Mouse (Mus musculus) gastrocnemius, postnatal 14 days (tissue): ENCODE results near the gene Dcun1d3. TPM values are rescaled to one million over a fixed set of nuclear protein-coding genes. Genes with fewer than 3 reads are reported as not detected.

Experiments used
- DNase-seq: peaks from one replicate; pipeline ENCODE4 v3.0.0; 2021; ENCODE audit warnings: mixed read lengths
- intact Hi-C: fragments of 180-260 bp; cut with DNase I; formaldehyde crosslinking; loops from one replicate; pipeline ENCODE4 v1.15.1; 2025; ENCODE audit warnings: low total_unique reads
- total RNA-seq, 2 experiments: library from RNA; stranded (reverse); gene quantifications; 2 replicates each; pipeline ENCODE4 v1.2.3; 2021

The Dcun1d3 gene
- total RNA-seq, 2 experiments from 2014 or later = 13.9 to 14.1 TPM

DNA sequence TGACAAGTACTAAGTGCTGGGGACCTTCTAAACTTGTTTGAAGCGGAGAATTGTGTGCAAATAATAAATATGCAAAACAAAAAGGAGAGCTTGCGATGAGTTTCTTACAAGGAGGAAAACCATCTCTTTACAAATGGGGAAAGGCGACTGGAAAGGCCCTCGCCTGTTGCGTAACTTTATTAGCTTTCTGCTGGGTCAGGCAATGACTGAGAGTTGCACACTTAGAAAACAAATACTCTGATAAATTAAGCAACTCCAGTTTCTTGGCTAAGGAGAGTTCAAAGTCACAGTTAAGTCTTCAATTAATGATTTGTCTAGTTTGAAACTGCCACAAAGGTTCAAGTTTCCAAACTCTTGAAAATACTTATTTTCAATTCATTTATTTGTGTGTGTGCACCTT, 15.8 kb downstream of the Dcun1d3 start:
- intact Hi-C loops = no loop called here
- DNase-seq = no peak

DNA sequence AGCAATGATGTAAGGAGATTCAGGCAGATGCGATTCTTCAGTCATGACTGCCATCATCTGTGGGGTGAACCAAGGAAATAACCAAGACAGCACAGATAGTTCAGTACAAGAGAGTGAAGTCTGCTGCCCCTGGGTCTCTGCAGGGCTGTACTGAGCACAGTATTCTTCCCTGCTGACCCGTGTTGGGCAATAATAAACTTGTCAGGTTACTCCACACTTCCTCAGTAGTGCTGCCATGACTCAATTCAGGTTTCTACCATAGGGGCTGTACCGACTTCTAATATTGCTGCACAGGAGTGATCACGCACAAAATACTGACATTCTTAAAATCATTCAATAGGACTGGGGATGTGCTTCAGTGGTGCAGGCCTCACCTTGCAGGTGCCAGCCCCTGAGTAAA, 16.9 kb downstream of the Dcun1d3 start:
- no peak for DNase-seq
- intact Hi-C loops = no loop called here

DNA sequence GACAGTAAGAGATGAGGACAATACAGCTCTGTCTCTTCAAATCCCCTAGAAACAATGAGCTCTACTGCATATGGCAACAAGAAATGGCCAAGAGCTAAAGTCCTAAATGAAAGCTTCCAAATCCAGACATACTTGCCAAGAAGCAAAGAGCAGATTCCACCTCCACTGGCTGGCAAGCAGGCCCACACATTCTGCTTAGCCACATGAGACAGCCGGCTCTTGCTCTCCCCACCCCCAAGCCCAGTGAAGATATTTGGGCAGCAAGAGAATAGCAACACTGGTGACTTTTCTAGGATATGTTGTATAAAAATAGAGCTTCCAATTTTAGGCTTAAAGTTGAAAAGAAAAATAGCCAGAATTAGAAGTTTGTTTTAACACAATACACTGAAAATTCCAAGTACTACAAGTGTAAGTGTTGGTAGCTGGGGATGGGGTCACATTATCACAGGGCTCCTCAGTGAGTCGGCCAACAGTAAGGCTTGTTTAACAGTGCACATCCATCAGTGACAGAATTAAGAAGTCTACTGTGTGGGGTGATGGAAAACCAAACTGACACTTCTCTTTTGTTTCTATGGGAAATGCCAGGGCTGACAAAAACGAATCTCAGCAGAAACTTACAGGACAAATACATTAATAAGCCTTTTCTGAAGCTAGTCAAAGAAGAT, 20.2 kb downstream of the Dcun1d3 start:
- DNase-seq = peak; percentile 23

DNA sequence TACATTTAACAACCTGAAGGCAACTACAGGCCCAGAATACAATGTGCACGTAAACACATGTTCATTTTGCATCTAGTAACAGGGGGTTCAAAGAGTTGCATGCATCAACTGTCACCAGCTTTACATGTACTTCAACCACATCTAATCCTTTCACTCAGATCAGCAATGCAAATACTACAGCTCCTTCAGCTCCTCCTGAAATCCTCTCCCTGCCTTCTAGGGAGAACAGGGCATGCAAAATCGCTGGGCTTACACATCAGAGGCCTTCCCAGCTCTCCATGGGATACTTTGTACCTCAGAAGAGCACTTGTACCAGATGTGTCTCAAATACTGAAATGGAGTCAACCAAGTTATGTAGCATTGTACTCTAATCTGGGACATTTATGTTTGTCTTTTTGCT, 23.0 kb downstream of the Dcun1d3 start:
- intact Hi-C loops = no loop called here
- no peak for DNase-seq

More for the DNA sequence above, 20.2 kb downstream of the Dcun1d3 start:
- intact Hi-C loops = no loop called here

DNA sequence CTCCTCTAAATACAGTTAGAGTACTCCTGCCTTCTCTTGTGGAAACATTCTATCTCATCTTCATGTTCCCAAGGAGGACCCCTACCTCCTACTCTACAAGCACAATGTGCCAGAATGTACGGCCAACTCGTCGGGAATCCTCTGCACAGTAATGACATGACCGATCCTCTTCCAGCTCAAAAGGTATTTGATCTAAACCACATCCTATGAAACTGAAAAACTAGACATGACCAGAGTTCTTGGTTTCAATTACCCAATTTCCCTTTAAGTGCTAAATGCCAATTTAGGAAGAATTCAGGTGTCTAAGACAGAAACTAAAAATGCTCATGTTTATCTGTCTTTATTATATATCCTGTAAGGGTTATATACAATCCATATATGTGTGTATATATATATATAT, 23.9 kb downstream of the Dcun1d3 start:
- no peak for DNase-seq
- intact Hi-C loops = no loop called here

DNA sequence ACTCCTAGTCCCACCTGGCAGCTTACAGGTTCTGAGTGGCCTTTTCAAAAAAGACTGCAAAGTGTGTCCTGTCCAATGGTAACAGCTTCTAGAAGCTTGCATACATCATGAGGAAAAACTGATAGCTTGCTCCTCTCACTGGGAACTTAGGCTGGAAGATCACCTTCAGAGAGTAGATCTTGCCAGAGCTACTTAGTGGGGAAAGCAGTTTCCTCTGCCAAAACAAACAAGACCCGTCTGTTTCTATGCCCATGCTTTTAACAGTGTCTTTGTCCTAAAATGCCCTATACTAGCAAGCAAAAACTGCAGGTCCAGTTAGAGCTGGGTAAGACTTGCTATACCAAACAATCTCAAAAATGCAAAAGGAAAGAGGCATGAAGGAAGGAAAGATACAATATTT, 30.0 kb downstream of the Dcun1d3 start:
- no peak for DNase-seq
- intact Hi-C loops = no loop called here

DNA sequence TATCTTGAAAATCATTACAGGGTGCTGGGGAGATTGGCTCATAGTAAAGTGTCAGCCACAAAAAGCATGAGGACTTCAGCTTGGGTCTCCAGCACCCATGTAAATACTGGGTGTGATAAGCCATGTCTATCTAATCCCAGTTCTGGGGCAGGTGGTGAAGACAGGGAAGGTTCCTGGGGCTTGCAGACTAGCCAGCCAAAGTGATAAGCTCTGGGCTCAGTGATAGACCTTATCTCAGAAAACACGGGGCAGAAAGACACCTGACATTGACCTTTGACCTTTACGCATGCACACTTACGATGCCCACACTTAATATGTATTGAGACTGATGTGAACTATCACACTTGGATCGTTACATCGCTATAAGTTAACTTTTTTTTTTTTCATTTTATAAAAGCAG, 31.6 kb downstream of the Dcun1d3 start:
- intact Hi-C loops = no loop called here
- no peak for DNase-seq

DNA sequence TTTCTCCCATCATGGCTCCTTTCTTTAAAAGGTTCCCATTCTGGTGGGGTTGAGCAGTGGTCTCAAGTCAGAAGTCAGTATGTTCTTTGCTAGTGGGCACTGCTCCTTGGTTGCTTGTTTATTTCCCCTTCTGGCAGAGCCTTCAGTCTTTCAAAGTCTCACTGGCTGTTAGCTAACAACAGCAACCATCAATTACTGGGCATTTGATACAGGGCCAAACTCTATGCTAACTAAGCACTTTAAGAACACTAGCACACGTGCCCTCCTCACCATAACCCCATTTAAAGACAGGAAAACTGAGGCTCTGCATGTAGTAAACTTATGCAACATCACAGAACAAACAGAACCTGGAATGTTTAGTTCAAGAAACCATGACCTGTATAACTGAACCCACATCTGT, 33.9 kb downstream of the Dcun1d3 start:
- intact Hi-C loops = no loop called here
- DNase-seq = no peak

DNA sequence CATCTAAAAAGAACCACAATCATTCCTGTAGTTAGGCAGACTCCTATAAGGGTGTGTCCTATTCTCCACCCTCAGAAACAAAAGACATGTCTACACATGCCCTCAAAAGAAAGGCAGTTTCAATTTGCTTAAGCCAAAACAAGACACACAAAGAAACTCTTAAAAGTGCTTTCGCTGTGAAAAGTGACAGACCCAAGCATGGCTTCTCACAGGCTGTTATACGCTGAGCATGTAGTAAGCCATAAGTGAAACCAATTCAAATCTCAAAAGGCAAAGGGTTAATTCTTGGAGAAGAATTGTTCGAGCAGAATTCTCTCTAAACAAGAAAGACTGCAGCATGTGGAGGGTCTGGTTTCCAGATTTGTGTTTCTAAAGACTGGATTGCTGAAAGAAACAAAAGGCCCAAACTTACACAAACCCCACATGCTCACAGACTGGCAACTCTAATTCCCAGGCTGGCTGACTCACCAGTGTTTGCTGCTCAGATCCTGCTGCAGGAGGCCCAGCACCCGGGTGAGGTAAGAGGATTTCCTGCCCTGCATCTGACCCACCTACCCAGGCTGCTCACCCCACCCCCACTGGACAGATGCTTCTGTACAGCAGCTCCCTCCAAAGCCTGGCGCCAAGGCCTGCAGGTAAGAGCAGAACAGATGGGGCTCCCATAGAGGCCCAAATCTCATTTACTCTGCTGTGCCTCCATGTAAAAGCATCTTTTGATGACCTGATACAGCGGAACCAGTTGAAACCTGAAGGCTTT, 34.6 kb downstream of the Dcun1d3 start:
- intact Hi-C loops = no loop called here
- peak; percentile 41 for DNase-seq

DNA sequence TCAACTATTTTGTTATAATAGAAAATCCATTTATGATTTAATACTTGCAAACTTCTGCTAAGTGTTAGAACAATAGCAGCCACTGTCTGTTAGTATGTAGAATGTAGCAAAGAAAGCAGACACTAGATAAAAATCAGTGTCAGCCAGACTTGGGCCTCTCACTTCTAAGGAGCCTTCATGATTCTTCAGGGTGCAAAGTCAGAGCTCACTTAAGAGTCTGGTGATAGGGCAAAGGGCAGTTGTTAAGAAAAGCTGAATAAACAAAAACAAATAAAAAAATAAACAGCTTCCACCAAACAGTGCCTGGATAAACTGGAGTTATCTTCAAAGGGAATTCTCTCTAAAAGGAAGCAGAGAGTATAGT, 35.1 kb downstream of the Dcun1d3 start:
- DNase-seq = no peak
- intact Hi-C loops = no loop called here

DNA sequence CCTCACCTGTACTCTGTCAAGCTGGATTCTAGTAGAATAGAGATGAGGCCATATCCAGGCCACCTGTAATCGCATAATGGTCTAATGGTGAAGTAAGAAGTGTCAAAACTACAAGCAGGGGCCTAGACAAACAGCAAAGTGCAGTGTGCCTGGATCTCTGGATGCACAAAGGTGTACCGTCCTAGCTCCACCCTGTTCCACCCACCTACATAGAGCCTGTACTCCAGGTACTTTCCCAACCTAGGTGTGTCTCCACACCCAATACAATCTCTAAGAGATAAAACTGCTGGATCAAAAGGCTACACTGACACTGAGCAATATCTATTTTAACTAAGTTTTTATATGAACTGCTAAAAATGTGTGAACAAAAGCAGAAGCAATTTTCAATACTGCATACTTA, 35.5 kb downstream of the Dcun1d3 start:
- DNase-seq = no peak
- intact Hi-C loops = no loop called here

DNA sequence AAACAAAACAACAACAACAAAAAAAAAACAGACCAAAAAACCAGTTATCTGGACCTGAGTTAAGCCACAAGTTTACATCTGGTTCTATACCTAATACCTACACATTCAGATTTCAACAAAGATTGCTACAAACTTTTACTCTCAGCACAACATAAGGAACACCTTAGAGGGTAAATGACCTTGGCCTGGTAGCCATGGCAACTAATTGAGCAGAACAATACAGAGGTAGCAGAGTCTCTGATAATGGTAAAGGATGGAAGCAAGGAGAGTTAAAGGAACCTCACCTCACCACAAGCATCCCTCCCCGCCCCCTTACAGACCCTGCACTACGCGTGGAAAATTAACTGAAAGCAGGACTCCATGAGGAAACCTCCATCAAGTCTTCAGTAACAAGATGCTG, 36.0 kb downstream of the Dcun1d3 start:
- DNase-seq = no peak
- intact Hi-C loops = no loop called here

DNA sequence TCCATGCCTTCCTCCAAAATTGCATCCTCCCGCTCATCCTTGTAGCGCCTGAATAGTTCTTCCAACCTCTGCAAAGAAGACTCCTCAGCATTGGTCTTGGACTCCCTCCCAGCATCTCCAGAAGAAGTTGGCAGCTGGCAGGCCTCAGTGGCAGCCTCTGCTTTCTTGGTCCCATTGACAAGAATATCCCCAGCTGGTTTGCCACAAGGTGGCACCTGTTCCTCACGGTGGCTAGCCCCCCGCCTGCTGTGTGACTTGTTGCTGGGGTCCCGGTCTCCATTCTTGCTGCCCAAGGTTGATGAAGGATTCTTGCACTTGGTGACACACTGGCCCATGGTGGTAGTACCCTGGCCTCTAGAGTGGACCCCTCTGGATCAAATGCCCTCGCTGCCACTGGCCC, 36.6 kb downstream of the Dcun1d3 start:
- intact Hi-C loops = loop anchor here (10.0 kb wide), 1 partner anchor 235 kb away; the partner anchor contains the start of gene Dnah3

DNA sequence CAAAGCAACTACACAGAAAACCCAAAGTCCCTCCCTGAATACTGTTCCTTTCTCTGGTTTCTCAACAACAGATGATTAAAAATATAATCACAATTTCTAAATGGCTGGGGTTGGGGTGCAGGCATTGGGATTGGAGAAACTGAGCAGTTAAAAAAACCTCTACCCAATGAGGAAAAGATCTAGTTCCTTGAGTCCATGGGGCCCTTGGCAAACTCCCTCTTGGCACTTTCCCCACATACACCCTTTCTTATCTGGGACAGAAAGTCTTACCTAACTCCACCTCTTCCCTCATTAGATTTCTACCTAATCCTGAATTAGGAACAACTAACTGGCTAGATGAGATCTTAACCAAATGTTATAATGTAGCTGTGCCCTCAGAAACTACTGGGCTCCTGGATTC, 41.1 kb downstream of the Dcun1d3 start:
- intact Hi-C loops = loop anchor here (10.0 kb wide), 1 partner anchor 240 kb away; the partner anchor contains the start of gene Dnah3
- DNase-seq = no peak

More for the DNA sequence above, 36.6 kb downstream of the Dcun1d3 start:
- DNase-seq = peak; percentile 6

DNA sequence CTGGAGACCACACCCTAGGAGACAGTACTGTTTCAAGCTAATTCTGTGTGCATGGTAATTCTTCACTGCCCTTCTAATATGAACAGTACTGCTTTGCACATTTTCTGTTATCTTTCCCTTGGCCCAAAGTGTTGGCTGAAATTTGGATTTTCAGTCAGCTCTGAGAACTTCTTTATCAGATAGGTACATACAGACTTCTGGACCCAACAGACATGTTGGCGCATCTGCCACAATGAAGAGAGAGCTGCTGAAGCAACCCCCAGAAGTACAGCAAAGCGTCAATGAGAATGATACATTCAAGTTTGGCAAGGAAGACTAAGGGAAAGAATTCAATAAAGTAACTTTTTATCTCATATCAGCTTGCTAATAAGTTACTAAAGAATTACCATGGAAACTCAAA, 41.7 kb downstream of the Dcun1d3 start:
- intact Hi-C loops = loop anchor here (10.0 kb wide), 1 partner anchor 240 kb away; the partner anchor contains the start of gene Dnah3
- no peak for DNase-seq

DNA sequence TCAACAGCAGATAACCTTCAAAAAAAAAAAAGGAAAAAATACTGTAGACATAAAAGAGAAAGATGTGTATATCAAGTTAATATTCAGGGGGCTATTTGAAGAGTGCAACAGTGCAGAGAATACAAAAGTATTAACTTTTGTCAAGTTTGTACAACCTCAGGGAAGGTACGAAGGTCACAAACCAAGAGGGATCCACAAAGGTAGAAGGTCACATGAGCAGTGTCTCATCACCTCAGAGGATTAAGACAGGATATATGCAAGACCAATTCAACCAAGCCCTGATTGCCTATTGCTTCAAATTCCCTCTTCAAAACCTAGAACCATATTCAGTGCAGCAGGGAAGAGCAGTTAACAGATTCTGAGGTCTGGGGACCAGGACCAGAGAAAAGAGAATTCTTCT, 42.9 kb downstream of the Dcun1d3 start:
- intact Hi-C loops = loop anchor here (10.0 kb wide), 1 partner anchor 242 kb away; the partner anchor contains the start of gene Dnah3

DNA sequence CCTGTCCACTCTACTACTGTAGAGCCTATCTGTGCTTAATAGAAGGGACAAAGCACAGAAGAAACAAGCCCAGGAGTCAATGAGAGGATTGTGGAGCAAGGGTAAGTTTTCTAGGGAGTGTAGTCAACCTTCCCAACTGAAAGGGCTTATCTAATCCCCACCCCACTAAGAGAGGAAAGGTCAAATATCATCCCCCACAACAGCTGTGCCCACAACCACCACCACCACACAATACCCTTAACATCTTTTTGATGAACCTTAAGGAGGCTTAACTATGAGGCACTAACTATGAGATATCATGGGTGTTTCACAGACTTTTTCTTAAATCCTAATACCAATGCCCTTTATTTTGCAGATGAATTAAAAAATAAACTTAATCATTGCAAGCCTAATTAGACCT, 43.6 kb downstream of the Dcun1d3 start:
- intact Hi-C loops = loop anchor here (10.0 kb wide), 1 partner anchor 242 kb away; the partner anchor contains the start of gene Dnah3
- DNase-seq = no peak

More for the DNA sequence above, 42.9 kb downstream of the Dcun1d3 start:
- DNase-seq = no peak

DNA sequence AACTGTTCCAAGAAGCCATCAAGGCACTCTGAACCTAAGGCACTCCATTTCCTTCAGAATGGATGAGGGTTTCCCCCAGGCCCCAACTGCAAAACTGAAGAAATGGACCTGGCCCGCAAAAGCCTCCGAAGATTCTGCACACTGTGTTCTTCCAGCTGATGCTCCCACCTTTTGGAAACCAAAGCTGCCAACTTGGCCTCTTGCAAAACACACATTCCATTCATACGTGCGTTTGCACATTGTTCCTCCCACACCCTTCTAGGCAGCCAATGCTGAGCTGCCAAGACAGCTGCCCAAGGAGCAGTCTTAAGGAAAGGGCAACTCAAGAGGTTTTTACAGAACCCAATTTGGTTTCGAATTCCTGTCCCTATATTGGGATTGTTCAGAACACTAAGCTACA, 45.4 kb downstream of the Dcun1d3 start:
- intact Hi-C loops = loop anchor here (10.0 kb wide), 1 partner anchor 244 kb away; the partner anchor contains the start of gene Dnah3

DNA sequence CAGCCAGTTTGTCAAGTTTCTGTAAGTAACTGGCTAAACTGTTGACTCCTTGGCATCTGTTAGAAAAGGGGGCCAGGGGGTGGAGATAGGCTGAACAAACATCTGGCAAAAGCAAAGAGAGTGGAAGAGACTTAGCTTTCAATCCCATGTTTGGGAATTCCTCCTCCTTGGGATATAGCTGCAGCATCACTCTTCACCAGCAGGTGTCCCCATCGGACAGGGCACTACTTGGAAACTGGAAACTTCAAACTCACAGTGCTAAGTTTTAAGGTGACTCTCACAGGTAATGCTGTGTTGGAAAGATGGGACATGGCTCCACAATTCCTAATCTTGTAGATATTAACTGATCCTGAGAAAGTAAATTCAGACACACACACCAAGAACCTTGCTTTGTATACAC, 47.0 kb downstream of the Dcun1d3 start:
- DNase-seq = peak; percentile 50
- intact Hi-C loops = no loop called here

More for the DNA sequence above, 45.4 kb downstream of the Dcun1d3 start:
- peak; percentile 38 for DNase-seq

DNA sequence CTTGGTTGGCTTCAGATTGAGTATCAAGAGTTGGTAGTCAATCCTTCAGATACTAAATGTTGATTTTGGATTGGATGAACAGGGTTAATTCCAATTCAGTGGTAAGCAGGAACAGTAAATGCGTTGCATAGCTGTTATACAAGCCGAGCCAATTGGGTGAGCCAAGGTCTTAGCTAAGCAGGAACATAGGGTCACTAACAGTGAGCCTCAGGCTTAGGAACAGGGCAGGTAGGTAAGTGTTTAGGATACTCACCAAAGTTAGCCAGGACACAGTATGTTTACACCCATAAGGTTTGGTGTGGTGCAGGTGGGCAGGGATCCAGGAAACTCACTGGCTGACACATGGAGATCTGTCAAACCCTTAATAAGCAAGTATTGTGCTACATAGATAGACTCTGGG, 48.7 kb downstream of the Dcun1d3 start:
- no peak for DNase-seq
- intact Hi-C loops = no loop called here

DNA sequence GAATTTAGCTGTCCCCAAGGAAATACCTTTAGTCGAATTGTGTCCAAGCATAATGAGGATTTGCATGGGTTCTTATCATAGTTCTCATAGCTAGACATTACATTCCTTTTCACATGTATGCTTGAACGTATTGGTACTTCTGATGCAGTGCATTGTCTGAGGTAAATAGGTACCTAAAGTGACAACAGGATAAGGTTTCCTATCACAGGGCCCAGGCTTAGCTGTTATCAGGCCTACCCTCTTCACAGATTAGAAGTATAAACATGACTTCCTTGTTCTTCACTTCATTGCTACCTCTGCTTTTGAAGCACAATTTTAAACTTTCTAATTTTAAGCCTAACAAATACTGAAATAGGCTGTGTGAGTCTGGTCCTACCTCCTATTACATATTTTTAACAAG, 50.6 kb downstream of the Dcun1d3 start:
- intact Hi-C loops = no loop called here
- DNase-seq = no peak
